Mouse (Mus musculus): ENCODE measurements around the gene Lrrc19. TPM values are rescaled to one million over a fixed set of nuclear protein-coding genes. Genes with fewer than 3 reads are reported as not detected.

Gene Lrrc19
- total RNA-seq, 2 experiments from 2014 or later, result 2.7 TPM; not detected in 1

DNA sequence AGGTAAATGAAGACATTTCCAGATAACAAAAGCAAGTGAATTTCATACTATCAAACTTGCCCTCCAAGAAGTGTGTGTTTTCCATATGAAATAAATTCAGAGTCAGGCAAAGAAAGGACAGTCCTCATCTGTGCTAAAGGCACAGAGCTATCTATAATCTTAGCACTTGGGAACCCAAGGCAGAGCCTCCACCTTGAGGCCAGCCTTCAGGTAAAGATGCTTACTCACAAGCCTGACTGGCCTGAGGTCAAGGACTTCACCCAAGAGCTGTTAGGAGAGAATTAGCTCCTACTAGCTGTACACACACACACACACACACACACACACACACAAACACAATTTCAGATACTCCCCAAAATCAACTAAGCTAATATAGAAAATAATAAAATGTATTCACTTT, 57.2 kb downstream of the Lrrc19 start:
- no peak for DNase-seq (ENCODE audit: low spot score in 2 of 2)

- DNase-seq (ENCODE audit: low spot score in 2 of 2), result no peak
Measured at GRCm38 (mm10) chr4:94591765-94592381, 58.1 kb downstream of the Lrrc19 start.

Small RNA genes lying within 50 kb of the gene (microRNA-seq; reads per million reads assigned to microRNA genes)
- gene Mir872, result 2,193 reads per million, percentile 85 among the genes with 10 or more reads in this experiment

Other genes with a start within 250 kb of the Lrrc19 start
- gene Gm10306, start 93.6 kb downstream of the Lrrc19 start, total RNA-seq (2021), result not detected
- 10 to 100 TPM in 1 of 2 experiments, 1 to 10 TPM in 1; 9.9 to 11.1 TPM for gene Caap1, start 93.3 kb downstream of the Lrrc19 start, total RNA-seq (2021)
- 10 to 100 TPM; 60.0 to 61.9 TPM for gene Plaa, start 46.9 kb downstream of the Lrrc19 start, total RNA-seq (2021)
- gene Ift74, start 35.7 kb downstream of the Lrrc19 start, total RNA-seq (2021), result 10 to 100 TPM; 21.8 to 30.8 TPM
- gene Tek, start 89.1 kb upstream of the Lrrc19 start, total RNA-seq (2021), result 10 to 100 TPM; 42.1 to 44.8 TPM